Mouse (Mus musculus) olfactory bulb, adult 2 months (tissue): Measurements from ENCODE around the gene Il10.

Source experiments
- CTCF ChIP-seq: fragments of 200-500 bp; IDR thresholded peaks from 2 replicates; pipeline ENCODE4 v1.5.1; 2012; ENCODE audit warnings: low read depth, mild to moderate bottlenecking, low read length, moderate library complexity; ENCODE audit not compliant: insufficient read depth
- POLR2A ChIP-seq: fragments of 200-500 bp; IDR thresholded peaks from 2 replicates; pipeline ENCODE4 v1.6.1; 2012; ENCODE audit warnings: mild to moderate bottlenecking, low read depth, low read length, moderate library complexity; ENCODE audit not compliant: insufficient read depth

DNA sequence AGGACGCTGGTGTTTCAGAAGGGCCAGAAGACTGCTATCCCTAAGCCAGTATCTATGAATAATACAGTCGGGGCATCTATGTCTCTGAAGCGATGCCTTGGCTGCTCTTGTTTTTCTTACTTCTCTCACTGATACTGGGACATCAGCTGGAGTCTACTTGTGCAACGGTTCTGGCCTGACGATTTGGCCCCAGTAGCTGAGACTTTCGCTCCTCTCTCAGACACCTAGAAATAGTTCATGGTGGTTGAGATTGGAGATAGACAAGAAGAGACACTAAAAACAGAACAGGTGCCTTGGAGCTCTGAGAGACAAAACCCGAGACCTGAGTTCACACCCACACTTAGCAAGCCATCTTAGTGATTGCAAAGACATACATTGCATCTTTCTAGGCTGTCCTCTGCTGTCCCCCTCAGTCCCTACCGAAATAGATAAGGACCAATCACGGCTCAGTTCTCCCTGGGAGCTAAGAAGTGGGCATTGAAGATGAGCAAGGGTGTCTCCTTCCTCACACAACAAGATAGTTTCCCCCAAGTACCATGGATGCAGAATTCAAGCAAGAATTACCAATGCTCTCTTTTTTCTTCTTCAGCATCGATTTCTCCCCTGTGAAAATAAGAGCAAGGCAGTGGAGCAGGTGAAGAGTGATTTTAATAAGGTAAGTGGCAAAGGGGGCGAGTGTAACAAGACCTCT lies 2.4 kb downstream of the Il10 start:
- TF ChIP-seq CTCF = no peak
- no peak for TF ChIP-seq POLR2A
